Mouse (Mus musculus) CH12.LX (cell line): ENCODE measurements around the gene Dcaf4.

Source experiments
- CTCF ChIP-seq, 2 experiments: IDR thresholded peaks in 1 of 2; conservative IDR thresholded peaks in 1 of 2; 2 replicates each; pipeline ENCODE4 v1.5.1; 2011 to 2012; ENCODE audit warnings: low read depth in 2 of 2, low read length in 2 of 2, improper control_type of control experiment in 1 of 2, inconsistent platforms in 1 of 2, mild to moderate bottlenecking in 1 of 2, moderate library complexity in 1 of 2
- E2F4 ChIP-seq: IDR thresholded peaks from 2 replicates; pipeline ENCODE4 v1.6.1; 2011; ENCODE audit warnings: low read depth, low read length, improper control_type of control experiment; ENCODE audit not compliant: insufficient replicate concordance
- HCFC1 ChIP-seq: IDR thresholded peaks from 2 replicates; pipeline ENCODE4 v1.6.1; 2012; ENCODE audit warnings: low read depth, mild to moderate bottlenecking, inconsistent platforms, low read length, improper control_type of control experiment
- MAFK ChIP-seq: IDR thresholded peaks from 2 replicates; pipeline ENCODE4 v1.6.1; 2011; ENCODE audit warnings: low read length, improper control_type of control experiment; ENCODE audit not compliant: insufficient replicate concordance
- NRF1 ChIP-seq: IDR thresholded peaks from 2 replicates; pipeline ENCODE4 v1.6.1; 2014; ENCODE audit warnings: low read depth, mild to moderate bottlenecking, inconsistent platforms, low read length, improper control_type of control experiment, moderate library complexity
- POLR2A ChIP-seq: IDR thresholded peaks from 2 replicates; pipeline ENCODE4 v1.6.1; 2011; ENCODE audit warnings: low read depth, mild to moderate bottlenecking, improper control_type of control experiment, low read length
- POLR2AphosphoS2 ChIP-seq: IDR thresholded peaks from 2 replicates; pipeline ENCODE4 v1.6.1; 2011; ENCODE audit warnings: low read depth, low read length, improper control_type of control experiment
- TBP ChIP-seq: conservative IDR thresholded peaks from 2 replicates; pipeline ENCODE4 v1.6.1; 2011; ENCODE audit warnings: low read depth, low read length, improper control_type of control experiment
- USF1 ChIP-seq: IDR thresholded peaks from 2 replicates; pipeline ENCODE4 v1.6.1; 2014; ENCODE audit warnings: low read depth, mild to moderate bottlenecking, inconsistent platforms, low read length, improper control_type of control experiment
- ZC3H11A ChIP-seq: IDR thresholded peaks from 2 replicates; pipeline ENCODE4 v1.6.1; 2012; ENCODE audit warnings: low read depth, mild to moderate bottlenecking, inconsistent platforms, low read length, improper control_type of control experiment

DNA sequence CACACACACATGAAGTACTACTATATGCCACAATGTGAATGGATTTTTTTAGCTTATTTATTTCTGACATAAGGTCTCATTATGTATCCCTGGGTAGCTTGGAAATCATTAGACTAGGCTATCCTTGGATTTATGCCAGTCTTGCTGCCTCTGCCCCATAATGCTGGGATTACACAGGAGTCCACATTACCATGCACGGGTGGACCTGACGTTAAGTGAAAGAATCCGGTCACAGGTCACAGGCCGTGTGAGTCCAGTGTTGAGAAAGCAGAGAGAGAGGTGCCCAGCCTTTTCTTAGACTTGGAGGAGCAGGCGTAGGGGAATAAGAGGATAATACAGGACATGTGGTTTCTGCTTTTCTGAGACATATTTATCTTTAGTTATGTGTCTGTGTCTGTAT, 21.0 kb upstream of the Dcaf4 start:
- TF ChIP-seq TBP (no peak), CTCF (conservative IDR thresholded peaks at IDR 0.05 in 1 of 2, IDR thresholded peaks at IDR 0.05 in 1 of 2; ENCODE audit: low read depth in 2 of 2, low read length in 2 of 2) (no peak), HCFC1 (no peak), MAFK (no peak), NRF1 (no peak), E2F4 (no peak), POLR2AphosphoS2 (no peak), ZC3H11A (no peak), USF1 (no peak), POLR2A (no peak)
